Mouse (Mus musculus): ENCODE data around the gene Klre1.
"Not testable (repeated sequence)": the region's sequence is repeated elsewhere in the genome, so short reads cannot be mapped to it uniquely, and the experiment has no call there.

Gene Klre1

DNA sequence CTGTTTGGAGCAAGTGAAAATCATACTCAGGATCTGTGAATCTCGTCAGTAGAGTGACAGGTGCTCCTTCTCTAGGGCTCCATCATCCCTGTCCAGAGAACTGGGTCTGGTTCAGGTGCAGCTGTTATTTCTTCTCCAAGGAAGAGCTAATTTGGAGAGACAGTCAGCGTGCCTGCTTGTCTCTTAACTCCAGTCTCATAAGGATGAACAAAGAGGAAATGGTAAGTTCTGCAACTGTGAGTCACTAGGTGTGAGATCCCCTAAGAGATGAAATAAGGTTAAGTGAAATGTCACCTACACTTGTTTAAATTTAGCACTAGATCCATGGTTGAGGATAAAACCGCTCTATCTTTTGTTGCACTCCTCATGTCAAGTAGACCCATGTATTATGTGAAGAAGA, 5.3 kb downstream of the Klre1 start:
- DNase-seq (ENCODE audit: low spot score): no peak

DNA sequence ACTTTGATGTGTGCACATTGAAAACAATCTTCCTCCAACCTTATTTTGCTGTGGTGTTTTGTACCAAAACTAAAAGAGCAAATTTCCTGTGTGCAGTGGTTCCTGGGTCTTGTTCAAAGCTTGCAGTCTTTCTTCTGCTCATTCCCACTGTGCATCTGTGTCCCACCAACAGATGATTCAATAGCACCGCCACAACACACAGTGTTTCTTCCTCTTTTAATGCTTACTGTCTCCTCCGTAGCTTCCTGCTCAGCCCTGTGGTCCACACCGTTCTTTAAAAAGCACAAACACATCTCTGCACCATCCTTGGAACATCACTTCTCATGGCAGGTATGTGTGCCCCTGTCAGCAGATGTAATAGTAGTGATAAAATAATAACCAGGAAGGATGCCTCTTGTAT, 13.8 kb downstream of the Klre1 start, which contains the start of gene Klrd1:
Gene Klrd1, plus strand, starts transcription at position 275 of the 400 bp plus-strand sequence.
- DNase-seq (ENCODE audit: low spot score): no peak

DNA sequence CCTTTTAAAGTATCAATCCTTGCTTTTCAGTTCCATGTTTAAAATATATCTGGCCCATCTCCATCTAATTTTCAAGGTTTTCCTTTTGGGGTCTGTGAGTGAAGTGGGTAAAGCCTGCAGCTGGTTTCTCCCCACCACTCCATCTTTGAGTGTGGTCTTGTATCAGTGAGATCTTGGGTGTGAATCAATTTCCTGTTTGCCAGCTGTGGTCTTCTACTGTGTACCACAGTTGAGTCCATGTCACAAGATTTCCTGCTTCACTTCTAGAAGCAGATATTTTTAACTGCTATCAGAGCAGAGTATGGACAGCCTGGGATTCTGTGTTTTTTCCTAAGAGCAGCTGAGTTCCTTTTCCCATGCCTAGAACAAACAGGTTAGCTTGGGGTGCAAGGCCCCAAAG, 30.7 kb downstream of the Klre1 start:
- DNase-seq (ENCODE audit: low spot score): no peak

GRCm38 (mm10) chr6:129623735-129624134, 46.0 kb downstream of the Klre1 start, which contains the start of gene Klrk1:
Gene Klrk1 (minus strand): TSS chr6:129623864.
- DNase-seq (ENCODE audit: low spot score): no peak

GRCm38 (mm10) chr6:129631046-129631445, 53.3 kb downstream of the Klre1 start:
- DNase-seq (ENCODE audit: low spot score): not testable (repeated sequence)

All from c-Kit-positive CD71-positive TER-119-positive erythroid progenitor cells, embryonic 14.5 days (primary cell).